Mouse (Mus musculus) lung, embryonic 14.5 days (tissue): ENCODE data around the gene Gm49405. TPM values are rescaled to one million over a fixed set of nuclear protein-coding genes. Genes with fewer than 3 reads are reported as not detected.
A peak's percentile ranks its signal among the peaks of the same experiment; 100 is the strongest.
"Not testable (repeated sequence)": the region's sequence is repeated elsewhere in the genome, so short reads cannot be mapped to it uniquely, and the experiment has no call there.

Experiments used
- ATAC-seq: fragments of 200-750 bp; cut with Nextera tagmentation; 2 replicates; pipeline ENCODE4 v1.8.0; 2017; ENCODE audit warnings: mild to moderate bottlenecking, moderate TSS enrichment, moderate library complexity; ENCODE audit not compliant: insufficient read depth
- DNase-seq: peaks from one replicate; pipeline ENCODE4 v3.0.0-alpha.2; 2015
- H3K27ac ChIP-seq: fragments of 300-500 bp; sonication (generic); 2 replicates; pipeline ENCODE4 v1.5.1; 2014; ENCODE audit warnings: low read depth, mild to moderate bottlenecking, moderate library complexity
- H3K27me3 ChIP-seq: fragments of 300-500 bp; sonication (generic); 2 replicates; pipeline ENCODE4 v1.6.1; 2014; ENCODE audit warnings: low read length, control low read depth; ENCODE audit not compliant: insufficient read depth
- H3K36me3 ChIP-seq: fragments of 300-500 bp; sonication (generic); 2 replicates; pipeline ENCODE4 v1.6.1; 2014; ENCODE audit warnings: control low read depth; ENCODE audit not compliant: insufficient read depth
- H3K4me1 ChIP-seq: fragments of 300-500 bp; sonication (generic); 2 replicates; pipeline ENCODE4 v1.6.1; 2014; ENCODE audit warnings: antibody characterized with exemption, control low read depth; ENCODE audit not compliant: insufficient read depth
- H3K4me2 ChIP-seq: fragments of 300-500 bp; sonication (generic); 2 replicates; pipeline ENCODE4 v1.6.1; 2014; ENCODE audit warnings: mild to moderate bottlenecking
- H3K4me3 ChIP-seq: fragments of 300-500 bp; sonication (generic); 2 replicates; pipeline ENCODE4 v1.5.1; 2014; ENCODE audit warnings: low read depth, low read length
- H3K9ac ChIP-seq: fragments of 300-500 bp; sonication (generic); 2 replicates; pipeline ENCODE4 v1.6.1; 2014
- H3K9me3 ChIP-seq: fragments of 300-500 bp; sonication (generic); 2 replicates; pipeline ENCODE4 v1.6.1; 2016; ENCODE audit warnings: low read depth, low read length, control low read depth
- CTCF ChIP-seq: IDR thresholded peaks from 2 replicates; pipeline ENCODE4 v1.5.1; 2016; ENCODE audit warnings: antibody characterized with exemption, low read depth
- WGBS: fragments of 180-500 bp; shearing (Covaris S2); extraction: QIAGEN DNeasy Blood & Tissue Kit; methylation state at CpG from one replicate; pipeline ENCODE4 v1.1.7; 2014; 5-methylcytosine and 5-hydroxymethylcytosine counted together
- polyA plus RNA-seq: library from polyadenylated mRNA; unstranded; fragments of >200 nt; fragmentation: Nextera tagmentation; extraction: Ambion mirVana; gene quantifications from 2 replicates; pipeline ENCODE4 v1.2.1, GENCODE M21; 2014

Gene Gm49405
- polyA plus RNA-seq, 1 experiment from 2014 or later, result 2.3 TPM

GRCm38 (mm10) chr19:3959030-3959429, 41.4 kb upstream of the Gm49405 start:
- no peak for DNase-seq

GRCm38 (mm10) chr19:3960211-3960610, 40.2 kb upstream of the Gm49405 start:
- ATAC-seq (no peak), DNase-seq (peak; percentile 7)
- Histone ChIP-seq H3K36me3 (no peaks in the 10 kb centered on the region), H3K27me3 (no peaks in the 10 kb centered on the region), H3K4me3 (no peak overlapping the region), H3K4me1 (no peaks in the 10 kb centered on the region), H3K9ac (no peak overlapping the region), H3K9me3 (no peaks in the 10 kb centered on the region), H3K27ac (no peak overlapping the region), H3K4me2 (no peak overlapping the region)
- 63% methylated on average over 5 of the region's 5 CpGs for WGBS
- TF ChIP-seq CTCF, result no peak

More at GRCm38 (mm10) chr19:3959030-3959429, 41.4 kb upstream of the Gm49405 start:
- Histone ChIP-seq H3K27ac (no peak overlapping the region), H3K4me3 (no peak overlapping the region), H3K4me2 (no peak overlapping the region), H3K36me3 (no peaks in the 10 kb centered on the region), H3K9me3 (no peaks in the 10 kb centered on the region), H3K4me1 (no peaks in the 10 kb centered on the region), H3K27me3 (no peaks in the 10 kb centered on the region), H3K9ac (no peak overlapping the region)
- ATAC-seq, result no peak
- TF ChIP-seq CTCF, result no peak

GRCm38 (mm10) chr19:3961805-3962204, 38.6 kb upstream of the Gm49405 start:
- not testable (repeated sequence) for H3K27me3 ChIP-seq, H3K4me2 ChIP-seq, H3K4me3 ChIP-seq, H3K27ac ChIP-seq, H3K9ac ChIP-seq, H3K4me1 ChIP-seq, H3K36me3 ChIP-seq, H3K9me3 ChIP-seq, ATAC-seq, DNase-seq
- WGBS, result 54% methylated on average over 6 of the region's 6 CpGs

- Histone ChIP-seq H3K9me3 (no peaks in the 10 kb centered on the region), H3K4me2 (no peak overlapping the region), H3K4me3 (no peak overlapping the region), H3K27me3 (no peaks in the 10 kb centered on the region), H3K27ac (no peak overlapping the region), H3K36me3 (no peaks in the 10 kb centered on the region), H3K4me1 (no peaks in the 10 kb centered on the region), H3K9ac (no peak overlapping the region)
- 12% methylated on average over 2 of the region's 2 CpGs for WGBS
- peak; percentile 32; the same call in 1 of the 2 replicates for TF ChIP-seq CTCF
- DNase-seq (peak; percentile 35), ATAC-seq (no peak)
These were observed 38.0 kb upstream of the Gm49405 start for GRCm38 (mm10) chr19:3962469-3962868.

GRCm38 (mm10) chr19:3964030-3964429, 36.4 kb upstream of the Gm49405 start:
- H3K27ac ChIP-seq, result no peak overlapping the region
- no peak overlapping the region for H3K4me2 ChIP-seq
- no peaks in the 10 kb centered on the region for H3K4me1 ChIP-seq
- no peak for TF ChIP-seq CTCF
- no peaks in the 10 kb centered on the region for H3K36me3 ChIP-seq
- no peaks in the 10 kb centered on the region for H3K9me3 ChIP-seq
- 63% methylated on average over 4 of the region's 4 CpGs for WGBS
- H3K4me3 ChIP-seq, result no peak overlapping the region
- DNase-seq (no peak), ATAC-seq (no peak)
- H3K27me3 ChIP-seq, result no peaks in the 10 kb centered on the region
- no peak overlapping the region for H3K9ac ChIP-seq

- 61% methylated on average over 11 of the region's 11 CpGs for WGBS
These were observed 33.9 kb upstream of the Gm49405 start for GRCm38 (mm10) chr19:3966330-3967075.

GRCm38 (mm10) chr19:3967258-3967657, 33.2 kb upstream of the Gm49405 start:
- no peak overlapping the region for H3K27ac ChIP-seq
- WGBS, result 36% methylated on average over 3 of the region's 3 CpGs
- no peak for TF ChIP-seq CTCF

More at GRCm38 (mm10) chr19:3966330-3967075, 33.9 kb upstream of the Gm49405 start:
- ATAC-seq, result no peak
- no peaks in the 10 kb centered on the region for H3K27me3 ChIP-seq
- H3K4me3 ChIP-seq, result no peak overlapping the region
- H3K36me3 ChIP-seq, result no peaks in the 10 kb centered on the region
- no peak overlapping the region for H3K27ac ChIP-seq
- H3K9ac ChIP-seq, result no peak overlapping the region
- no peak for DNase-seq
- H3K9me3 ChIP-seq, result no peaks in the 10 kb centered on the region
- no peak overlapping the region for H3K4me2 ChIP-seq
- H3K4me1 ChIP-seq, result no peaks in the 10 kb centered on the region
- peak; percentile 53 for TF ChIP-seq CTCF

More at GRCm38 (mm10) chr19:3967258-3967657, 33.2 kb upstream of the Gm49405 start:
- H3K27me3 ChIP-seq, result no peaks in the 10 kb centered on the region
- H3K9ac ChIP-seq, result no peak overlapping the region
- H3K9me3 ChIP-seq, result no peaks in the 10 kb centered on the region
- ATAC-seq, result no peak
- H3K4me2 ChIP-seq, result no peak overlapping the region
- H3K36me3 ChIP-seq, result no peaks in the 10 kb centered on the region
- no peak overlapping the region for H3K4me3 ChIP-seq
- H3K4me1 ChIP-seq, result no peaks in the 10 kb centered on the region
- DNase-seq, result no peak
